Mouse (Mus musculus) testis, adult 2 months (tissue): ENCODE data around the gene Tsx. TPM values are rescaled to one million over a fixed set of nuclear protein-coding genes. Genes with fewer than 3 reads are reported as not detected.

Experiments used
- H3K27ac ChIP-seq: fragments of 200-500 bp; 2 replicates; pipeline ENCODE4 v1.5.1; 2012; ENCODE audit warnings: low read depth, low read length; ENCODE audit not compliant: control insufficient read depth, insufficient read depth
- H3K27me3 ChIP-seq: fragments of 200-500 bp; 2 replicates; pipeline ENCODE4 v1.6.1; 2012; ENCODE audit warnings: mild to moderate bottlenecking, low read length, moderate library complexity; ENCODE audit not compliant: control insufficient read depth, insufficient read depth
- H3K36me3 ChIP-seq: fragments of 200-500 bp; 2 replicates; pipeline ENCODE4 v1.6.1; 2012; ENCODE audit warnings: mild to moderate bottlenecking, low read length; ENCODE audit not compliant: control insufficient read depth, insufficient read depth
- H3K4me1 ChIP-seq: fragments of 200-500 bp; 2 replicates; pipeline ENCODE4 v1.6.1; 2012; ENCODE audit warnings: low read length; ENCODE audit not compliant: control insufficient read depth, insufficient read depth
- H3K4me3 ChIP-seq: fragments of 200-500 bp; 2 replicates; pipeline ENCODE4 v1.5.1; 2012; ENCODE audit warnings: low read depth, mild to moderate bottlenecking, low read length, moderate library complexity, mixed read lengths; ENCODE audit not compliant: control insufficient read depth
- CTCF ChIP-seq: fragments of 200-500 bp; IDR thresholded peaks from 2 replicates; pipeline ENCODE4 v1.5.1; 2012; ENCODE audit warnings: low read depth, mild to moderate bottlenecking, inconsistent platforms, low read length, moderate library complexity; ENCODE audit not compliant: control insufficient read depth, insufficient read depth, insufficient replicate concordance
- POLR2A ChIP-seq: fragments of 200-500 bp; IDR thresholded peaks from 2 replicates; pipeline ENCODE4 v1.6.1; 2012; ENCODE audit warnings: low read depth, mild to moderate bottlenecking, inconsistent platforms, low read length, moderate library complexity; ENCODE audit not compliant: control insufficient read depth
- polyA plus RNA-seq: library from polyadenylated mRNA; depleted of rRNA; stranded (reverse); fragments of >200 nt; gene quantifications from 2 replicates; pipeline ENCODE4 v1.2.3, GENCODE M21; 2012; rRNA removed

The Tsx gene
- polyA plus RNA-seq: 19.2 and 28.0 TPM in 2 replicates

DNA sequence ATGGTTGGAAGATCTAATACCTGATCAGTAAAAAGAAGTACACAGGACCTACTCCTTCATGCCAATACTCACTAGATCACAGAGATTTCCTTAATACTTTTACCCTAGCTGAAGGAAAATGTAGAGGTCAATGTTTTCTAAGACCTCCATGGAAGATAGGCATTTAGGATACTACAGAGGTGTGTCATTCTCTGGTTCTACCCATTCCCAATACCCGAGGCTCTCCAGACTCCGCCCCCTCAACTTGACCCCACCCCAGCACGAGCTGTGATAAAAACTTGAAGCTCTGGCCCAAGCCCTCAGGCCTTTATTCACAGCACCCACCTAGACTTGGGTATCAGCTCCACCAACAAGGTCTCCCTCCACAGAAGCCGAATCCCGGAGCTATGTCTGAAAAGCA, at the start of gene Tsx:
Tsx (plus strand) TSS at position 301 of the 400 bp plus-strand sequence.
- no peaks in the 10 kb centered on the region for H3K36me3 ChIP-seq
- no peak within 1 kb of the TSS for H3K27ac ChIP-seq
- no peak for TF ChIP-seq CTCF
- TF ChIP-seq POLR2A: no peak
- no peaks in the 10 kb centered on the region for H3K27me3 ChIP-seq
- H3K4me3 ChIP-seq: no peak within 1 kb of the TSS
- no peaks in the 10 kb centered on the region for H3K4me1 ChIP-seq

DNA sequence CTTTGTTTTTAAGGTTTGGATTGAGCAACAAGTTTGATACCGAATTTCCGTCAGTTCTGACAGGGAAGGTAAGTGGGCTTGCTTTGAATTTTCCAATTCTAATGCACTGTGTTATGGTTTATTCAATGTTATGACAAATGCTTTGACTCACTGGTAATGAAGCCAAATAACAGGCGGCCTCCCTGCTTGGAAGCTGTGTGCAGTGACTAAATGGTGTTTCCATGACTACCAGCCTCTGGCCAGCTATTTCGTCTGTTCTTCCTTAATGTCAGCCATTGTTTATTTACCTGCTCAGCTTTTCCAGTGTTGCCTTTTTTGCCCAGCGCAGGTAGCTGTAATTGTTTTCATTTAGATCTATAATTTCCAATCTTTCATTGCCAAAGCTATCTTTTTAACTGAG, 48.1 kb upstream of the Tsx start:
- no peak overlapping the region for H3K27ac ChIP-seq
- H3K27me3 ChIP-seq: no peaks in the 10 kb centered on the region
- TF ChIP-seq POLR2A (no peak), CTCF (no peak)
- no peak overlapping the region for H3K4me3 ChIP-seq
- H3K36me3 ChIP-seq: no peaks in the 10 kb centered on the region
- H3K4me1 ChIP-seq: no peaks in the 10 kb centered on the region

DNA sequence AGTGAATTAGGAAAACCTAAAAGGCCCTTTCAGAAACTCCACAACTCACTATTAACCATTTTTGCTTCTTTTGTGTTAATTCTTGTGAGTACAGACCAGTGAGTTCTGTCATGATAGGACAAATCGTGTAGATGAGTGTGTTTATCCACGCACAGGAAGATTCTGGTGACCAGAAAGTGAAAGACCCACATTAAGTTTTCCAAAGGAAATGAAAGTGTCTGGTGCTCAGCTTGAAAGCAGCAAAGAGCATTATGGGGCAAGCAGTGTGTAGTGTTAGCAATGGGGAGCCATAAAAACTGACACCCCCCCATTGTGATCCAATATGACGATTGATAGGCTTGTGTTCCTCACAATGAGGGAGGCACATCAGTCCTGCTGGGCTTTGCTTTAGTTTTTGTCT, 45.6 kb upstream of the Tsx start:
- no peaks in the 10 kb centered on the region for H3K36me3 ChIP-seq
- no peaks in the 10 kb centered on the region for H3K27me3 ChIP-seq
- H3K27ac ChIP-seq: no peak overlapping the region
- TF ChIP-seq POLR2A (no peak), CTCF (no peak)
- H3K4me3 ChIP-seq: no peak overlapping the region
- no peaks in the 10 kb centered on the region for H3K4me1 ChIP-seq

DNA sequence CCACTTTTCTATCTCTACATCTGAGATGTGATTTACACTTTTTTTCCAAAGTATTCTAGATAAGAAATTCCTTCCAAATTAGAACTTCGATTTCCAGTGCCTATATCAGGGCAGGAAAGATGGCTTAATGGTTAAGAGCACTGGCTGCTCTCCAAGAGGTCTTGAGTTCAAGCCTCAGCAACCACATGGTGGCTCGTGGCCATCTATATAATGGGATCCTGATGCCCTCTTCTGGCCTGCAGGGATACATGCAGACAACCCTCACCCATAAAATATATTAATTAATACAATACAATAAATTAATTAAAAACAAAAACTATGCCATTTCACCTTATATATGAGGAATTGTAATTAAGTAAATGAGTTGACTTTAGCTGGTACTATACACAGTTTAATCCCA, 43.0 kb upstream of the Tsx start:
- no peak for TF ChIP-seq POLR2A
- Histone ChIP-seq H3K4me3 (no peak overlapping the region), H3K4me1 (no peaks in the 10 kb centered on the region), H3K27me3 (no peaks in the 10 kb centered on the region), H3K36me3 (no peaks in the 10 kb centered on the region), H3K27ac (no peak overlapping the region)

DNA sequence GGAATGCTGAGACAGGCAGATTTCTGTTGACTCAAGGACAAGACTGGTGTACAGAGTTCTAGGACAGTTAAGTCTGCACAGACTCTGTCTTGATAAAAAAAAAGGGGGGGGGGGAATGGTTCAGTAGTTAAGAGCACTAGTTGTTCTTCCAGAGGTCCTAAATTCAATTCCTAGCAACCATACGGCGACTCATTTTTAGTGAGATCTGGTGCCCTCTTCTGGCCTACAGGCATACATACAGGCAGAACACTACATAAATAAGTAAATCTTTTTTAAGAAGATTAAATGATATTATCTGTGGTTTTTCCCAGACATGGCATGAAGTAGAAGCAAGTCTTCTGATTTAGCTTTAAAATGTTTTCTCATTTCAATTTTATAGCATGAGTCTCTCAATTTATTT, 42.6 kb upstream of the Tsx start:
- no peaks in the 10 kb centered on the region for H3K27me3 ChIP-seq

DNA sequence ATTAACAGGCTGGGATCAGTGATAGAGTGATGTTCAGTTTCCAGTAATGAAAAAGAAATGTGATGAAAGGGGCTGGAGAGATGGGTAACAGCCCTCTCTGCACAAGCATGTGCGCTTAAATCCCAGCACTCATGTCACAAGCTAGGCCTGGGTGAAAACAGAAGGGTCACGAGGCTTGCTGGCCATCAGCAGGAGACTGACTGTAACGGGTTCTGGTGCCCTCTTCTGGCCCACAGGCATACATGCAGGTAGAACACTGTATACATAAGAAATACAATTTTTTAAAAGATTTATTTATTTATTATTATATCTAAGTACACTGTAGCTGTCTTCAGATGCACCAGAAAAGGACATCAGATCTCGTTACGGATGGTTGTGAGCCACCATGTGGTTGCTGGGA, 40.0 kb upstream of the Tsx start:
- Histone ChIP-seq H3K36me3 (no peaks in the 10 kb centered on the region), H3K27ac (no peak overlapping the region), H3K4me3 (no peak overlapping the region), H3K4me1 (no peaks in the 10 kb centered on the region), H3K27me3 (no peaks in the 10 kb centered on the region)
- TF ChIP-seq CTCF (no peak), POLR2A (no peak)

More for the DNA sequence above, 42.6 kb upstream of the Tsx start:
- no peak overlapping the region for H3K27ac ChIP-seq
- H3K4me3 ChIP-seq: no peak overlapping the region
- H3K4me1 ChIP-seq: no peaks in the 10 kb centered on the region
- no peaks in the 10 kb centered on the region for H3K36me3 ChIP-seq
- no peak for TF ChIP-seq CTCF
- TF ChIP-seq POLR2A: no peak

DNA sequence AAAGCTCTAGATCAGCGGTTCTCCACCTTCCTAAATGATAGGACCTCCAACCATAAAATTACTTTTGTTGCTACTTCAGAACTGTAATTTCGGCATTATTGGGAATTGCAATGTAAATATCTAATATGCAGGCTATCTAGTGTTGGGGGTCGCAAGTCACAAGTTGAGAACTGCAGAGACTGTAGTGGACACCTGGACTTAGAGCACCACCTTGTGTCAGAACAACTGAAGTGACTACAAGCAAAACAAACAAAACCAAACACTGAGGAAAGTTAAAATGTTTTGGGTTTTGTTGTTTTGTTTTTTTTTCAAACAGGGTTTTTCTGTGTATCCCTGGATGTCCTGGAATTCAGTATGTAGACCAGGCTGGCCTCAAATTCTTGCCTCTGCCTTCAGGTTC, 29.7 kb upstream of the Tsx start:
- no peak overlapping the region for H3K4me3 ChIP-seq
- H3K27me3 ChIP-seq: no peaks in the 10 kb centered on the region
- no peak overlapping the region for H3K27ac ChIP-seq
- H3K4me1 ChIP-seq: no peaks in the 10 kb centered on the region
- TF ChIP-seq CTCF (no peak), POLR2A (no peak)
- H3K36me3 ChIP-seq: no peaks in the 10 kb centered on the region

DNA sequence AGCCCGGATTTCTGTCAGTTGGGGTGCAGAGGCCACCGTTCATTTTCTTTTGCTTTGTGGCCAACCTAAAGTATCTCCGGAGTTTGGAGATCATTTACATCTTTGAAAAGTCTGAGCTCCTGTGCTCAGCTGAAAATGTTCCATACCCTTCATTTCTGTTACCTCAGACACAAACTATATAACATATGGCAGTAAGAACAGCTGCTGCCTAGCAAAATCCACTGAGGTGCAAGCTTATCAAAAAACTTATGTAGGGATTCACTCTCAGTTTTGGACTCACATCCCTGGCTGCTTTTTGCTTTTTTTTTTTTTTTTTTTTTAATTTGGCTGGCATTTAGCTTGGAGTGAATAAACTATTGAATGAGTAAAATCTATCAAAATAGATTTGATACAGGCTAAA, 26.1 kb upstream of the Tsx start:
- Histone ChIP-seq H3K27ac (no peak overlapping the region), H3K27me3 (no peaks in the 10 kb centered on the region), H3K36me3 (no peaks in the 10 kb centered on the region), H3K4me3 (no peak overlapping the region), H3K4me1 (no peaks in the 10 kb centered on the region)
- TF ChIP-seq POLR2A (no peak), CTCF (no peak)
